Mouse (Mus musculus) brain, embryonic 14.5 days (tissue): ENCODE results near the gene Prkcz.

ENCODE experiments used
- CTCF ChIP-seq: fragments of 200-500 bp; IDR thresholded peaks from 2 replicates; pipeline ENCODE4 v1.5.1; 2012; ENCODE audit warnings: inconsistent platforms, mild to moderate bottlenecking, moderate library complexity, borderline replicate concordance; ENCODE audit not compliant: insufficient read depth, insufficient read length; ENCODE audit errors: extremely low read depth
- POLR2A ChIP-seq: fragments of 200-500 bp; IDR thresholded peaks from 2 replicates; pipeline ENCODE4 v1.6.1; 2012; ENCODE audit warnings: mild to moderate bottlenecking, inconsistent platforms, borderline replicate concordance; ENCODE audit not compliant: poor library complexity, insufficient read depth, insufficient read length, severe bottlenecking; ENCODE audit errors: extremely low read depth

- TF ChIP-seq POLR2A (no peak), CTCF (no peak)
Observed at GRCm38 (mm10) chr4:155274451-155274850, 86.7 kb downstream of the Prkcz start.
